Mouse (Mus musculus) C2C12 (cell line): ENCODE data around the gene Slc7a8.

Experiments used
- CEBPB ChIP-seq: IDR thresholded peaks from one replicate; pipeline ENCODE4 v1.6.1; 2011; ENCODE audit warnings: low read depth, mild to moderate bottlenecking, control low read depth, moderate library complexity
- CTCF ChIP-seq: IDR thresholded peaks from one replicate; pipeline ENCODE4 v1.5.1; 2011; ENCODE audit not compliant: control insufficient read depth, insufficient read depth, insufficient read length
- MYOD1 ChIP-seq: IDR thresholded peaks from one replicate; pipeline ENCODE4 v1.6.1; 2011; ENCODE audit warnings: low read depth; ENCODE audit not compliant: control insufficient read depth, insufficient read length
- USF1 ChIP-seq: IDR thresholded peaks from one replicate; pipeline ENCODE4 v1.6.1; 2011; ENCODE audit warnings: low read depth, mild to moderate bottlenecking, control low read depth, moderate library complexity

- TF ChIP-seq CTCF (no peak), USF1 (no peak), MYOD1 (no peak), CEBPB (no peak)
Observed at GRCm38 (mm10) chr14:54751768-54752167, 30.0 kb downstream of the Slc7a8 start.
